Mouse (Mus musculus): ENCODE measurements around the gene Evx1. TPM values are rescaled to one million over a fixed set of nuclear protein-coding genes. Genes with fewer than 3 reads are reported as not detected.

The Evx1 gene
- polyA plus RNA-seq, 1 experiment from 2014 or later, result 0.15 TPM

Other genes starting within 250 kb of the Evx1 start
- 0.32 and 0.47 TPM in 2 replicates for gene Hoxa1, start 155.2 kb upstream of the Evx1 start, polyA plus RNA-seq (2016; fragmentation: Nextera tagmentation; extraction: Ambion mirVana)
- gene Hoxa2, start 148.7 kb upstream of the Evx1 start, polyA plus RNA-seq (2016; fragmentation: Nextera tagmentation; extraction: Ambion mirVana), result 0.26 and 1.9 TPM in 2 replicates
- gene 5730596B20Rik, start 136.0 kb upstream of the Evx1 start, polyA plus RNA-seq (2016; fragmentation: Nextera tagmentation; extraction: Ambion mirVana), result not detected in 2 replicates
- gene Hoxa4, start 121.7 kb upstream of the Evx1 start, polyA plus RNA-seq (2016; fragmentation: Nextera tagmentation; extraction: Ambion mirVana), result not detected in 2 replicates
- gene Hoxa5, start 108.9 kb upstream of the Evx1 start, polyA plus RNA-seq (2016; fragmentation: Nextera tagmentation; extraction: Ambion mirVana), result not detected in 2 replicates
- gene Hoxa6, start 104.8 kb upstream of the Evx1 start, polyA plus RNA-seq (2016; fragmentation: Nextera tagmentation; extraction: Ambion mirVana), result not detected in 2 replicates
- not detected in 2 replicates for gene Hoxa3, start 100.2 kb upstream of the Evx1 start, polyA plus RNA-seq (2016; fragmentation: Nextera tagmentation; extraction: Ambion mirVana)
- not detected in 2 replicates for gene Gm28308, start 100.2 kb upstream of the Evx1 start, polyA plus RNA-seq (2016; fragmentation: Nextera tagmentation; extraction: Ambion mirVana)
- not detected in 2 replicates for gene Hoxa7, start 91.6 kb upstream of the Evx1 start, polyA plus RNA-seq (2016; fragmentation: Nextera tagmentation; extraction: Ambion mirVana)
- not detected in 2 replicates for gene Hoxa9, start 82.4 kb upstream of the Evx1 start, polyA plus RNA-seq (2016; fragmentation: Nextera tagmentation; extraction: Ambion mirVana)
- 0.06 TPM in 1 of 2 replicates, not detected in the other for gene Hoxa10, start 72.6 kb upstream of the Evx1 start, polyA plus RNA-seq (2016; fragmentation: Nextera tagmentation; extraction: Ambion mirVana)
- not detected in 2 replicates for gene Hoxa11, start 67.7 kb upstream of the Evx1 start, polyA plus RNA-seq (2016; fragmentation: Nextera tagmentation; extraction: Ambion mirVana)
- gene Hoxa13, start 52.6 kb upstream of the Evx1 start, polyA plus RNA-seq (2016; fragmentation: Nextera tagmentation; extraction: Ambion mirVana), result not detected in 2 replicates